Mouse (Mus musculus) G1E (cell line): ENCODE measurements around the gene 5830473C10Rik.

Experiments
- CTCF ChIP-seq: IDR thresholded peaks from 2 replicates; pipeline ENCODE4 v1.5.1; 2012; ENCODE audit warnings: low read depth, low read length, inconsistent platforms, mixed read lengths
- GATA1 ChIP-seq: IDR thresholded peaks from 2 replicates; pipeline ENCODE4 v1.6.1; 2012; ENCODE audit warnings: borderline replicate concordance, low read length, inconsistent platforms, mixed read lengths
- GATA2 ChIP-seq: IDR thresholded peaks from 2 replicates; pipeline ENCODE4 v1.6.1; 2012; ENCODE audit warnings: low read depth, low read length, inconsistent platforms, borderline replicate concordance
- POLR2AphosphoS5 ChIP-seq: IDR thresholded peaks from 2 replicates; pipeline ENCODE4 v1.6.1; 2012; ENCODE audit warnings: low read depth, low read length, inconsistent platforms; ENCODE audit not compliant: insufficient replicate concordance
- TAL1 ChIP-seq: conservative IDR thresholded peaks from 2 replicates; pipeline ENCODE4 v1.6.1; 2012; ENCODE audit warnings: low read depth, low read length, inconsistent platforms, mixed read lengths

GRCm38 (mm10) chr5:90562880-90563279, 2.0 kb downstream of the 5830473C10Rik start:
- no peak for TF ChIP-seq CTCF
- no peak for TF ChIP-seq GATA1
- no peak for TF ChIP-seq POLR2AphosphoS5
- TF ChIP-seq TAL1: no peak
- no peak for TF ChIP-seq GATA2
